Mouse (Mus musculus) kidney, postnatal 36 days (tissue): Measurements from ENCODE around the gene Fermt2.
A peak's percentile ranks its signal among the peaks of the same experiment; 100 is the strongest.

Source experiments
- DNase-seq, 2 experiments: peaks; one replicate each; pipeline ENCODE4 v3.0.0; 2021 to 2022; ENCODE audit warnings: mixed read lengths in 2 of 2

The Fermt2 gene

DNA sequence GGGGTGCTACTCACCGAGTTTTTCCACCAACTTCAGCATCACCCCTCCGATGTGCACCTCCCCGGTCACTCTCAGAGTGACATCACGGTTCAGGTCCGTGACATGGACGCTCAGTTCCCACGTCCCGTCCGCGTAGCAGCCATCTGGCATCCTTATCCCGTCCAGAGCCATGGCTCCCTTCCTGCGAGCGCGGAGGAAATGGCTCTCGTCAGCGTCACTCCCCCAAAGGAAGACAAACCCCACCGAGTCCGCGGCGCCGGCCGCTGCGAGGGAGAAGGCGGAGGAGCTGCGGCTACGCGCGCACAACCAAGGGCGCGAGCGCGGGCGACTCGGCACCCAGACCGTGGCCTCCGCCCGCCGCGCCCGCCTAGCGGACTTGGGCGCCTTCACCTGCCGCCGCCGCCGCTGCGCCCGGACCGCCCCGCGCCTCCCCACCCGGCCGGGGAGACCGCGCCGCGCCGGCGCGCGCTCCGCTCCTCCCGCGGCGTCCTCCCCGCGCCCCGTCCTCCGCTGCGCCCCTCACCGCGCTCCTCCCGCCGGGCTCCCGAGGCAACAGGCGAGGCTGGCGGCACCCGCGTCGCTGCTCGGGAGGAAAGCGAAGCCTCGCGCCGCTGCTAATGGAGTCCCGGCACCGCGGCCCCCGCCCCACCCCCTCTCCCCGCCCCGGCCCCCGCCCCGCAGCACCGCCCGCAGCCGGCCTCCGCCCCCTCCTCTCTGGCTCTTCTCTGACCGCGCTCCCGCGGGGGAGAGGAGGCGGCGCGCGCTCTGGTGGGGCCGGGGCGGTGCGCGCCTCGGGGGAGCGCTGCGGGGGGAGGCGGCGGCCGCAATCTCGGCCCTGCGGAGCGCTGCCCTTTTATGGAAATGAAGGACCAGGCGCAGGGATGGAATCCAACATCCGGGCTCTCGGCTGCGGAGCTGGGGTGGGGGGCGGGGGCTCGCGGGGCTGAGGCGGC is at the start of gene Fermt2:
Fermt2 (minus strand) TSS at position 708 of the 953 bp plus-strand sequence.
- peak; percentile 91 to 92 for DNase-seq

DNA sequence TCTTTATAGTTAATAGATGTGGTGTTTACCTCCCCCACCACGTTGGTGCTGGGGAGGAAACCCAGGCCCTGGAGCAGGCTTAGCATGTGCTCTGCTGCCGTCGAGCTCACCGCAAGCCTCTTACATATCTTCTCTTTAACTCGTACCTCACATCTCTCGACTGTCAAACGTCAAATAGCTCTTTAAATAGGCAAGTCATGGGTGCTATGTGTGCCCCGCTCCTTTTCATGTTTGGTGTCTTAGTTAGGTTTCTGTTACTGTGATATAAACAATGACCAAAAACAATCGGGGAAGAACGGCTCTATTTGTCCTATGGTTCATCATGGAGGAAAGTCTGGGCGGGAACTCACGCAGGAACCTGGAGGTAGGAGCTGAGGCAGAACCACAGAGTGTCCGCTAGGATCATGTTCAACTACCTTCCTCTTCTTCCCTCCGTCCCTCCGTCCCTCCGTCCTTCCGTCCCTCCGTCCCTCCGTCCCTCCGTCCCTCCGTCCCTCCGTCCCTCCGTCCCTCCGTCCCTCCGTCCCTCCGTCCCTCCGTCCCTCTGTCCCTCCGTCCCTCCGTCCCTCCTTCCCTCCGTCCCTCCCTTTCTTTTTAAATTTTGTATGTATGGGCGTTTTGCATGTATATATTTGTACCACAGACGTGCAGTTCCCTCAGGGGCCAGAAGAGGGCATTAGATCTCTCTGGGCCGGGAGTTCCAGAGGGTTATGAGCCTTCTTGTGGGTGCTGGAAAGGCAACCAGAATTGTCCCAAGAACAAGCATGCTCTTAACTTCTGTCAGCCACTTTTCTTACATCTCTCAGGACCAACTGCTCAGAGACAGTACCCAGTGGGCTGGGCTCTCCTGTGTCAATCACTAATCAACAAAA is 36.4 kb upstream of the Fermt2 start:
- DNase-seq = peak; percentile 67 to 90

GRCm38 (mm10) chr14:45565216-45566065 is 35.5 kb upstream of the Fermt2 start:
- DNase-seq = peak; percentile 27 to 54

DNA sequence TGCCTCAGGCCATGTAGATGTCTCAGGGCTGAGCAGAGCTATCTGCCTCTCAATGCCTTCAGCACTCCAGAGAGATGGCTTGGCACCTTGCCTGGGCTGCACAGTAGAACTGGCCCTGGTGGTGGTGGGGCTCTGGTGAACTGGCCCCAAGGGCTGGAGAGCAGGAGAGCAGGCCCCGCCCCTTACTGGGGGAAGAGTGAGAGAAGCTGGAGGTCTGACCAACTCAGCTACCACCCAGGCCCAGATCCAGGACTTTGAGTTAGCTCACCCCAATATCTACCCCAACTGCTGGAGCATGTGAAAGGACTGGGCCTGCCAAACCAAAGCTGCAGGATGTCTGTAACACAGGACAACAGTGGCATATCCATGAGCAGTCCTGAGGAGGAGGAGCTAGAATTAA is 33.7 kb upstream of the Fermt2 start:
- DNase-seq = peak in 1 of 2 experiments; percentile 36

GRCm38 (mm10) chr14:45561681-45562080 is 31.8 kb upstream of the Fermt2 start:
- DNase-seq = no peak

DNA sequence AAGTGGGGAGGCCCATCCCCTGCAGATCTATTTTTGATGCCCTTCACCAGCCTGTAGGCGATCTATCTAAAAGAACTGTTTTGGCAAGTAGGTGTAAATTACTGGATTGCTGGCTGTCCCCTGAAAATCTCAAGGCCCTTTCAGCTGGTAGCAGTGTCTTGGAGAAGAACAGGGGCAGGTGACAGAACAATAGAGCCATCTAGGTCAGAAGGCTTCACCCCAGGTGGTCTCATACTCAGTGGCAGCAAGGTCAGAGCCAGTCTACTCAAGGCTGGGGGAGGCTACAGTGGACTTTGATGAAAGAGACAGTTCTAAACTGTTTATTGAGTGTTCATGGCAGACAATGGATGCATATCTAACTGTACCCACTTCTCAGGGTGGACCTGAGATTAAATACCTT is 29.1 kb upstream of the Fermt2 start:
- DNase-seq = no peak

DNA sequence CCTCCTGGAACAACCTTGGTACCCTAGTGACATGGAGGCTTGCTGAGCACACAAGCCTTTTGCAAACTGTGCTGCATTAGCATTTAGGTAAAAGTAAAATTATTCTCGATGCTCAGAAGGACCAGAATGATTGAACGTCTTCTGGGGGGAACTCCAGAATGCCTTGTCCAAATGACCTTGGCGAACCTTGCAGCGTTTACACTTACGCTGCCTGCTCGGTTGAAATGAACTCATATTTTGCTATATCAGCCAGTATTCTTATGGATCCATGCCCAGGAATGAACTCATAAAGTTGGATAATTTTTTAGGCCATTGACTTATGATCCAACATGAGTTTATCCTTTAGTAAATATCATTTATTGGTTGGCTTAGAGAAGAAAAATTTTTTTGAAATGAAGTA is 24.4 kb upstream of the Fermt2 start:
- DNase-seq = no peak

DNA sequence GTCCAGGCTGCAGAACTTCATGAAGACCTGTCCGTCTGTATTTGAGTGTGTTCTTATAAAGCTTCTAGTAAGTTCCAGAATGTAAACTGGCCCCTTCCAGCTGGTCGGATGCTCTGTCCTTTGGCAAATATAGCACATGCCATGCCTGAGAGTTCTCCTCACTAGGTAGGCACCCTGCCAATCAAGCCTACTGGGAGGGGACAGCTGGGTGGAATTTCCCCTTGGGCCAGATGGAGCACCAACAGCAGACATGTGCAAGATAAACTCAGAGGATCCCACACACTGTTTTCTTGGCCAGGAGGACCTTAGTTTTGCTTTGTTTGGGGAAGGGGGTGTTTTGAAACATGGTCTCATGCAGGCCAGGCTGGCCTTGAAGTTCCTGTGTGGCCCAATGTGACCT is 23.9 kb upstream of the Fermt2 start:
- peak; percentile 57 to 65 for DNase-seq

GRCm38 (mm10) chr14:45552431-45552830 is 22.5 kb upstream of the Fermt2 start:
- no peak for DNase-seq

DNA sequence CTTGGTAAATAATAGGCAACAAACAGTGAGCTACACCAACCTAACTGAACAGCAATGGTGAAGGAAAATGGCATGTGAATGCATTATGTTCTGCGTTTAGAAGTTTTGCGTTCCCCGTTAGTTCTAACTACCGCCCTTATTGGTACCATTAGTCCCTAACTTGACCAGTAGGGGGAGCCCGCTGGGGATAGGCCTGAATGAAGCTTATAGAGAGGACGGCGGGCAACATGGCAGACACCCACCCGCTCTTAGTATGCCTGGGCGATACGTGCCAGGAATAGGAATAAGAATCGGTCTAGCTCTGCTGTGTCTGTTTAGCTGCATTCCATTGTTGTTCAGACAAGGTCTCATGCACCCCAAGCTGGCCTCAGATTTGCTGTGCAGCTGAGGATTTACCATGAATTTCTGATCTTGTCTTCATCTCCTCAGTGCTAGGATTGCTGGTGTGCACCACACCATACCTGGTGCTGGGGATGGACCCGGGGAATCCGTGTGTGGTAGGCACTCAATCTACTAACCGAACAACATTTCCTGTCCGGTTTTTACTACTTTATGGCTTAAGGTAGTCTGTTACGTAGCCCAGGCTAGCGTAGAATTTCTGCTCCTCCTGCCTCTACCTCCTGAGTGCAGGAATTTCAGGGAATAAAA is 21.3 kb upstream of the Fermt2 start:
- DNase-seq = peak in 1 of 2 experiments; percentile 34

DNA sequence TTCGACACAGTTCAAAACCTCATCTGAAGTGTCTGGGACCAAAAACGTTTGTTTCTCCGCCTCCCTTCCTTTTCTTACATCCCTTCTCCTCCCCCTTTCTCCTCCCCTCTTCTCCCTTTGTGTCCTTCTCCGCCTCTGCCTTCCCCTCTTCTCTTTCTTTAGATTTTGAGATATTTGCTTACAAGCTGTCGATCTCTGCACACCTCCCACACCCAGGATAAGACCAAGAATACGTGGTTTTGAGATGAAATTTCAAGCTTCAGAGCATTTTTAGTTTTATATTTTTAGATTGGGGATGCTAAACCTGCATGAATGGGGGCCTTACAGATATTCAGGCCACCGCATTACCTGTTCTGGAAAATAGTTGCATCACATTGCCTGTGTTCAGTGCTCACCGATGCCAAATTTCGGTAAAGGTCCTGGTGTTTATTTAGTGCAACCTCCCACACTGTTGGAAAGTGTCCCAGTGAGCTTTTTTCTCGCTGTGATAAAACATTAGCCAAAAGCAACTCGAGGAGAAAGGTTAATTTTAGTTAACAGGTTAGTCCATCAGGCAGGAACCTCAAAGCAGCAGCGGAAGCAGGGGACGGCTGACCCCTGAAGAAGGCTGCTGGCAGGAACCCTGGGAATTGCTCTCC is 20.2 kb upstream of the Fermt2 start:
- peak; percentile 73 to 89 for DNase-seq

DNA sequence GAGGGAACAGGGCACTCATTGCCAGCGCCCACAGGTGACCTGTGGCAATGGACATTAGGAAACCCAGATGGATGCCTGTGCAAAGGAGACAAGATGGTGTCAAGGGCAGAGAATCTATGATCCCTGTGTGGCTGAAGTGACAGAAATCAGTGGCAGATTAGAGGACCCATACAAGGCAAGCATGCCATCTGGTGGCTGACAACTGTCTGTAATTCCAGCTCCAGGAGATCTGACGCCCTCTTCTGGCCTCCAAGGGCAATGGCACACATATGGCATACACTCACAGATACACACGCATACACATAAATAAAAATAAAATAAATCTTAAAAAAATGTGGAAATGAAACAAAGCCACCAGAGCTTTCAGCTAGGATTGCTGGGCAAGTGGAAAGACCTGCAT is 18.2 kb upstream of the Fermt2 start:
- DNase-seq = no peak

DNA sequence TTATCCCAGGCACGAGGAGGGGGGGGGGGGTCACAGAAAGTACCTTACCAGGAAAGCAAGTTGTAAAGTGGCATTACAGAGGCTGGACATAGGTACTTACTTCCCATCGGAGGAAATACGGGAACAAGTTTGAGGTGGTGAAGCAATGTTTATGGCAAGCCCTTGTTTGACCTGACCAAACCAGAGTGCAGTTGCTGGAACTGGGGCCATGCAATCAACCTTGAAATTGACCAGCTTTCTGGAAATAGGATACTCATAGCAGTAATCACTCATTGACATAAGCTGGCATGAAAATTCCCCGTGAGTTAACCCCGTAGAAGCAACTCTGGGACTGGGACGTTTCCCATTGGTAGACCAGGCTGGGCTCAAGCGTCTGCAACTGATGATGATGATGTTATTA is 15.0 kb upstream of the Fermt2 start:
- peak; percentile 24 to 42 for DNase-seq

DNA sequence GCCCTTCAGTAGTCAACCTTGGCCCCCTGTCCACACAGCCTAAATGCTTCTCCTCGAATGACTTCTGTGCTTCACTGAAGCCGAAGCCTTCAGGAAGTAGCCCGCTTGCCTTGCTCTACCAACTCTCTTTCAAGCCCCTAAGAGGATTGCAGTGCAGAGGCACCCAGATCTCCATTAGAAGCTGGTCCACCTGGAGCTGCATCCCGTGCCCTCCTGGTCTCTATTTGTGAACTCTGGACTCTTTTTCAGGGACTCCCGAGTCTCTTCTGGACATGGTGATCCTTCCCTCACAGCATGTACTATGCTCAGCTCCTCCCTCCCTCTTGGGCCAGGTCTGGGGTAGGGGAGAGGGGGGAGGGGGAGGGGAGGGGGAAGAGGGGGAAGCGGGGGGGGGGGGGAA is 14.1 kb upstream of the Fermt2 start:
- DNase-seq = peak; percentile 47 to 49

DNA sequence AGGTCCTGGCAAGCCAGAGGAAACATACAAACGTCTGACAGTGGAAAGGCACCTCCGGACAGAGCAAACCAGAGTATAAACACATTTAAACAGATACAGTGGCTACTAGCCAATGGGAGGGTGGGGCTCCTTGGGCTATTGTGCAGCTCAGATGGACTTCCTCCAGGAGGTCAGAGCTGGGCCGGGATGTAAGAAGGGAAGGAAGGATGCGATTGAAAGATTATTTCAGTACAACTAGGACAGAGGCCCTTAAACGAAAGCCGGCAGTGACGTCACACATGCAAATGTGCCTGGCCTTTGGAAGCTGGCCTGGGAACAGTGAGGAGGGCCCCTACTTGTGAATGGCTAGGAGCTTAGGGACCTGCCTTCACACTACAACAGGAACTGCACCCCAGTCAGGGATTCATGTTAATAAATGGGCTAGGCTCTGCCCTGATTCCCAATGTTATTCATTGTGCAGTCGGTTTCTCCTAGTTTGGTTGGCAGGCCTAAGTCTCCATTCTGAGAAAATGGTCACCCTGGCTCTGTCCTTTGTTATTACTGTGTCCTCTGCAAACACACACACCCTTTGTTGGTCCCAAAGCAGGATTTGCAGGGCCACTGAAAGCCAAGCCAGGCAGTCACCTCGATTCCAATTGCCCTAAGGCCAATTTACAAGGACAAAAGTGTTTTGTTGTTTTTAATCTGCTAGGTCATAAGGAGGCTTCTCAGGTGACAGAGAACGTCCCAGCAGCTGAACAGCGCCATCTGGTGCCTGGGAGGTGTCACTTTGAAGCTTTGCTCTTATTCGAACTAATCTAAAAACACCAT is 9.9 kb upstream of the Fermt2 start:
- peak; percentile 90 to 93 for DNase-seq

- peak in 1 of 2 experiments; percentile 53 for DNase-seq
Measured at GRCm38 (mm10) chr14:45530364-45531345, 737 bp upstream of the Fermt2 start.

- peak in 1 of 2 experiments; percentile 55 for DNase-seq
Measured at GRCm38 (mm10) chr14:45528861-45529260, 1.1 kb downstream of the Fermt2 start.

DNA sequence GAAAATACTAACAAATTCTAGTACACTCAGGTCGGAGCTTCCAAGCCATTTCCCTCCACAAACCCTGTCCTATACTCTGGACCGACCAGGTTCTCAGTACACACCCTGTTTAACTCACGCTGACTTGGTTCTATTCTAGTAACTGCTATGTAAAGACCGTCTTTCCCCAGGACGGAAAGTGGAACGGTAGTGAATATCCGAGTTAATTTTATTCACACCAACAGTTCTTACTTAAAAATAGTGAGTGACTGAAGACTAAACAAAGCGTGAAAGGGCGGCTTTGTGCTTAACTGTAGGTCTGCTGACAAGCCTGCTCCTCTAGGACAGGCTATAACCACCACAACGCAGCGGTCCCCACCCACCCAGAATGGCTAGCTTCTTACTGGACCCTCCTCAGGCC is 14.1 kb downstream of the Fermt2 start:
- no peak for DNase-seq

DNA sequence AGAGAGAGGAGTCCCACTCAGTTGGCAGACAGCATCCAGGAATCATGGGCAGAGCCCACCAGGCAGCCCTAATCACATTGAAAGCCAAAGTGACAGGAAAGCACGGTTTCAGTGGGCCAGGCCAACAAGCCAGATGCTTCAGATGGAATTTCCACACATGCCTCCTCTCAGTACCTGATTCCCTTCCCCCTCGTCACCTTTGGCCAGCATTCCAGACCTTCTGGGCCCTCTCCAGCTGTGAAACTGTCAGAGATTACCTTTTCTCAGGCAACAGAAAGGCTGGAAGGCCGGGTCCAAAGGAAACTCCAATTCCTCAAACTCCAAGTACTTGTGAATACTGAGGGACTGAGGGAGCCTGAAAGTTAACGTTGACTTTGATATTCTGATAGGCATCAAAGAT is 19.1 kb downstream of the Fermt2 start:
- DNase-seq = peak; percentile 85 to 90
